Mouse (Mus musculus): ENCODE measurements around the gene Ccdc3.

The Ccdc3 gene

GRCm38 (mm10) chr2:5161002-5161745 lies 23.6 kb downstream of the Ccdc3 start:
- DNase-seq, result no peak

- DNase-seq, result no peak
Measured at GRCm38 (mm10) chr2:5161908-5162674, 24.5 kb downstream of the Ccdc3 start.

- DNase-seq, result no peak
Measured at GRCm38 (mm10) chr2:5162756-5163155, 25.2 kb downstream of the Ccdc3 start.

GRCm38 (mm10) chr2:5165941-5166361 lies 28.4 kb downstream of the Ccdc3 start:
- no peak for DNase-seq

GRCm38 (mm10) chr2:5166796-5167195 lies 29.2 kb downstream of the Ccdc3 start:
- no peak for DNase-seq

GRCm38 (mm10) chr2:5170815-5171214 lies 33.2 kb downstream of the Ccdc3 start:
- no peak for DNase-seq

GRCm38 (mm10) chr2:5171301-5172000 lies 33.9 kb downstream of the Ccdc3 start:
- no peak for DNase-seq

GRCm38 (mm10) chr2:5172773-5173172 lies 35.2 kb downstream of the Ccdc3 start:
- no peak for DNase-seq

GRCm38 (mm10) chr2:5174716-5175115 lies 37.1 kb downstream of the Ccdc3 start:
- DNase-seq, result no peak

- no peak for DNase-seq
Measured at GRCm38 (mm10) chr2:5181462-5182443, 44.2 kb downstream of the Ccdc3 start.

- no peak for DNase-seq
Measured at GRCm38 (mm10) chr2:5184166-5184565, 46.6 kb downstream of the Ccdc3 start.

- DNase-seq, result no peak
Measured at GRCm38 (mm10) chr2:5185631-5186030, 48.1 kb downstream of the Ccdc3 start.

GRCm38 (mm10) chr2:5192156-5192555 lies 54.6 kb downstream of the Ccdc3 start:
- no peak for DNase-seq

GRCm38 (mm10) chr2:5193071-5193470 lies 55.5 kb downstream of the Ccdc3 start:
- DNase-seq, result no peak

- DNase-seq, result no peak
Measured at GRCm38 (mm10) chr2:5194701-5195215, 57.2 kb downstream of the Ccdc3 start.

GRCm38 (mm10) chr2:5197486-5197885 lies 59.9 kb downstream of the Ccdc3 start:
- DNase-seq, result no peak

GRCm38 (mm10) chr2:5199289-5199688 lies 61.7 kb downstream of the Ccdc3 start:
- no peak for DNase-seq

- no peak for DNase-seq
Measured at GRCm38 (mm10) chr2:5200817-5201364, 63.3 kb downstream of the Ccdc3 start.

GRCm38 (mm10) chr2:5203146-5203545 lies 65.6 kb downstream of the Ccdc3 start:
- DNase-seq, result no peak

GRCm38 (mm10) chr2:5204941-5205340 lies 67.4 kb downstream of the Ccdc3 start:
- no peak for DNase-seq

GRCm38 (mm10) chr2:5206651-5207050 lies 69.1 kb downstream of the Ccdc3 start:
- DNase-seq, result no peak

- no peak for DNase-seq
Measured at GRCm38 (mm10) chr2:5214581-5214980, 77.0 kb downstream of the Ccdc3 start.

Data from thymus, postnatal 14 days (tissue).